Mouse (Mus musculus) ES-Bruce4 (cell line): ENCODE results near the gene Arhgap29.

Source experiments
- CTCF ChIP-seq: IDR thresholded peaks from one replicate; pipeline ENCODE4 v1.8.1; 2011; ENCODE audit warnings: low read depth, low read length
- EP300 ChIP-seq: IDR thresholded peaks from 2 replicates; pipeline ENCODE4 v1.6.1; 2011; ENCODE audit warnings: low read depth, low read length; ENCODE audit not compliant: insufficient read depth
- POLR2A ChIP-seq: IDR thresholded peaks from one replicate; pipeline ENCODE4 v1.8.1; 2011; ENCODE audit warnings: low read length; ENCODE audit not compliant: insufficient read depth

DNA sequence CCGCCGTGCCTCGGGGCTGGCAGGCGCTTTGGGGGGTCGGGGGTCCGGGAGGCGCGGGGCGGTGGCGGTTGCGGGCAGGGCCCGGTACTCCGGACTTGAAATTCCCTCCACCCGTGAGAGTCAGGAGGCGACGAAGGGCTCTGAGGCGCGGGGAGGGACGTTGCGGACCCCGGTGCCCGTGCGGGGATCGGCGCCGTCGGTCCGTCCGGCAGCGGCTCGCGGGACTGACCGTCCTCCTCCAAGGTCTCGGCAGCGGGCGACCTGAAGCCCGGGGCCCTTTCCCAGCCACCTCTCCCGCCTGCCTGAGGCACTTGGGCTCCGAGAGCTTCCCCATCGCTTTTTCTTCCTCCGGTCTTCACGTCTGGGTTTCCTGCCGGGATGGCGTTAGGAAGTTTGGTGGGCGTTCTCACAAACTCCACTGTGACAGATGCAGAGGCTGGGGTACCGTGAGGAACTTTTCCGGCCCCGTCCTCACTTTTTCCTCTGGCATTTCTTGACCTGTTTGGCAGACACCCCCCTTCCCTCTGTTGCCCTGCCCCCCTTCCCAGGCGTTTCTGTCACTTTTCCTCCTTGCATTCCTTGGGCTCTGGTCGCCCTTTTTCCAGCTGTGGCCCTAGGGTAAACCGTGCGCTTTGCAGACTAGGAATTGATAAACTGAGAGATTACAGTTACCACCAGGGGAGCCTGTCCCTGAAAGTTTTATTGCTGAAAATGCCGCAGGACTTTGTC lies 1.3 kb downstream of the Arhgap29 start:
- TF ChIP-seq POLR2A (no peak), CTCF (no peak), EP300 (no peak)
